Mouse (Mus musculus) hindbrain, postnatal 0 days (tissue): ENCODE data around the gene Ppp1r9a. TPM values are rescaled to one million over a fixed set of nuclear protein-coding genes. Genes with fewer than 3 reads are reported as not detected.

Experiments used
- ATAC-seq: fragments of 200-750 bp; cut with Nextera tagmentation; 2 replicates; pipeline ENCODE4 v1.8.0; 2017; ENCODE audit warnings: mild to moderate bottlenecking, moderate TSS enrichment, moderate library complexity
- DNase-seq: peaks from one replicate; pipeline ENCODE4 v3.0.0-alpha.2; 2015; ENCODE audit warnings: low spot score
- H3K27ac ChIP-seq: fragments of 300-500 bp; sonication (generic); 2 replicates; pipeline ENCODE4 v1.5.1; 2014; ENCODE audit warnings: mild to moderate bottlenecking
- H3K27me3 ChIP-seq: fragments of 300-500 bp; sonication (generic); 2 replicates; pipeline ENCODE4 v1.6.1; 2014; ENCODE audit warnings: low read length, mixed read lengths; ENCODE audit not compliant: insufficient read depth
- H3K36me3 ChIP-seq: fragments of 300-500 bp; sonication (generic); 2 replicates; pipeline ENCODE4 v1.6.1; 2014; ENCODE audit warnings: low read length, mixed read lengths; ENCODE audit not compliant: insufficient read depth
- H3K4me1 ChIP-seq: fragments of 300-500 bp; sonication (generic); 2 replicates; pipeline ENCODE4 v1.6.1; 2014; ENCODE audit warnings: antibody characterized with exemption, low read length, mixed read lengths; ENCODE audit not compliant: insufficient read depth
- H3K4me2 ChIP-seq: fragments of 300-500 bp; sonication (generic); 2 replicates; pipeline ENCODE4 v1.6.1; 2014; ENCODE audit warnings: low read depth, mild to moderate bottlenecking, low read length, moderate library complexity, mixed read lengths
- H3K4me3 ChIP-seq: fragments of 300-500 bp; sonication (generic); 2 replicates; pipeline ENCODE4 v1.5.1; 2014; ENCODE audit warnings: low read length
- H3K9ac ChIP-seq: fragments of 300-500 bp; sonication (generic); replicated peaks from 2 replicates; pipeline ENCODE4 v1.6.1; 2014; ENCODE audit warnings: mild to moderate bottlenecking, low read length, moderate library complexity, mixed read lengths
- H3K9me3 ChIP-seq: fragments of 300-500 bp; sonication (generic); 2 replicates; pipeline ENCODE4 v1.6.1; 2016; ENCODE audit warnings: low read length, mixed read lengths
- CTCF ChIP-seq: IDR thresholded peaks from 2 replicates; pipeline ENCODE4 v1.5.1; 2016; ENCODE audit warnings: antibody characterized with exemption, control low read depth, low read depth
- WGBS: fragments of 180-500 bp; shearing (Covaris S2); extraction: QIAGEN DNeasy Blood & Tissue Kit; methylation state at CpG from one replicate; pipeline ENCODE4 v1.1.7; 2014; 5-methylcytosine and 5-hydroxymethylcytosine counted together
- polyA plus RNA-seq: library from polyadenylated mRNA; unstranded; fragments of >200 nt; fragmentation: Nextera tagmentation; extraction: Ambion mirVana; gene quantifications from 2 replicates; pipeline ENCODE4 v1.2.1, GENCODE M21; 2015
- total RNA-seq: library from RNA; depleted of rRNA; stranded (reverse); fragments of >200 nt; gene quantifications from 2 replicates; pipeline ENCODE4 v1.2.3, GENCODE M21; 2014

Gene Ppp1r9a
- total and polyA plus RNA-seq, 2 experiments from 2014 or later: 39.3 to 44.7 TPM

DNA sequence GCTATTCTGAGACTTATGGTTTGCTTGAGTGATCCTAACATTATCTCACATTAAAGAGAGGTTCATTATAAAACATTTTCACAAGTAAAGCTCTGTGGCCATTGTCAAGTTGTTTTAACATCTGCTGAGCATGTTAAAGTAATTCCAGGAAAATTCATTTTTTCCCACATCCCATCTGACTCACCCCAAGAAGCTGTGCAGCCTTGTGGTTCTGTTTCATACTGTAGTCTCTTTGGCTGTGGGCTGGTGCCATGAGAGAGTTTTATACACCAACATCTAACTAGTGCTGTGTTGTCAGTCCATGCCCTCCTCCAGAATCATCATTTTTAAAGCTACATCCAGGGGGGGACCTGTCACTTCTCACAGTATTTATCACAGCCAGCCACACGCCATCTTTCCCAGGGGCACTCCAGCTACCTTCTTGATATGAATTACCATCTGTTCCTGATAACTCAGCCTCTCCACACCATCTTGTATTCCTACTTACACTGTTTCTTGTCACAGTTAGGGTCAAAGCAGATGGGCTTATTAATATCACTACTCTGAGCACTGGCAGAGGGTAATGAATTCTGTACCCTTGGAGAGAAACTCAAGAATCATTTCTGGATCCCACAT, 252.7 kb downstream of the Ppp1r9a start:
- no peak overlapping the region for H3K4me3 ChIP-seq
- no peak overlapping the region for H3K4me2 ChIP-seq
- H3K9me3 ChIP-seq: no peaks in the 10 kb centered on the region
- no peak for TF ChIP-seq CTCF
- H3K27me3 ChIP-seq: no peaks in the 10 kb centered on the region
- no peak overlapping the region for H3K27ac ChIP-seq
- peaks cover 10% of the 10 kb centered on the region for H3K36me3 ChIP-seq
- H3K9ac ChIP-seq: no peak overlapping the region
- no peak for DNase-seq
- no peaks in the 10 kb centered on the region for H3K4me1 ChIP-seq
- 60% methylated on average over 1 of the region's 1 CpGs for WGBS
- ATAC-seq: no peak

DNA sequence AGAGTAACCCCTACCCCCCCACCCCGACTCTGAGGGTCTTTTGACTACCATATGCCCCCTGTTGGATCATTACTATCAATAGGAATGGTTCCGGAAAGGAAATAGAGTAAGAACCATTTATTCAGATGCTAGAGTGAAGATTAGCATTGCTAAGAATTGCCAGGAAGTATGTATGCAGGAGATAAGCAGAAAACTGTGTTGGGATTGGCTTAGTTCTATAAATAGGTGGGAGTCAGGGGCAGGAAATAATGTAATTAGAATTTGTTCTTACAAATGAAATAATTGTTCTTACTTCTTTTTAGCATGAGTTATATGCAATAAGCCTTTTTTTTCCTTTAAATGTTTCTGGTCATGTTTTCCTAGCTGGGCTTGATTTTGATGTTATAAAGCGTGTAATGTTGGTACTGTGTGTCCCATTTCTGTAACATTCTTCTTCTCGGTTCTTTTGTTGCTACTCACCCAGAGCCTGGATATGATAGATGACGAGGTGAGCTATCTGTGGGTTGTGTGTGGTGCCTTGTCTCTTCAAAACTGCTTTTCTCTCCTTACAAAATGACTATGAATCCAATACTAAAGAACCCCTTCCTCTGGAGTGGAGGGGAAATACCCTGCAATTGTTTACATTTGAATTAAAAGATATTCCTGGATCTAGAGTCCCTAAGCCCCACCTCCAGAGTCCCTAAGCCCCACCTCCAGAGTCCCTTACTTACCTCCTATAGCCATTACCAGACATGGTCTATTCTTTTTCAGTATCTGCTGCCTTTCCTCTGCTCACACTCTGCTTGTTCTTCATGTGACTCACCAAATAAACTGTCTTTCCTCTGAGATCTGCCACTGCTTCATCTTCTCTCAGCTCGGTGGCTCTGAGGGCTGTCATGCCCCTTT, 254.1 kb downstream of the Ppp1r9a start:
- no peaks in the 10 kb centered on the region for H3K9me3 ChIP-seq
- no peak for ATAC-seq
- no peaks in the 10 kb centered on the region for H3K4me1 ChIP-seq
- peaks cover 10% of the 10 kb centered on the region for H3K36me3 ChIP-seq
- no peak overlapping the region for H3K4me2 ChIP-seq
- WGBS: 77% methylated on average over 6 of the region's 6 CpGs
- H3K27ac ChIP-seq: no peak overlapping the region
- H3K9ac ChIP-seq: no peak overlapping the region
- DNase-seq: no peak
- H3K27me3 ChIP-seq: no peaks in the 10 kb centered on the region
- no peak for TF ChIP-seq CTCF
- no peak overlapping the region for H3K4me3 ChIP-seq

DNA sequence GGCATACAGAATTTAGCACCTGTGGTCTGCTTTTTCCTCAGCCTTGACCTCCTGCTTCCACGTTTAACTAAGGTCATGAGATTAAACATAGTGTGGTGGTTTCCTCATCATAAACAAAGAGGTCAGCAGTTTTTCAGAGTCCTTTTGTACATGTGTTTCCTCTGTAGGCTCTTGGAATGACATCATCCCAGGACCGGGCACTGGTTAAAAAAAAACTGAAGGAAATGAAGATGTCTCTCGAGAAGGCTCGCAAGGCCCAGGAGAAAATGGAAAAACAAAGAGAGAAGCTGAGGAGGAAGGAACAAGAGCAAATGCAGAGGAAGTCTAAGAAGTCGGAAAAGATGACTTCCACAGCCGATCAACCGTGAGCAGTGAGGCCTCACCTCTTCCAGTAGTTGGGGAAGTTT, 256.7 kb downstream of the Ppp1r9a start:
- 86% methylated on average over 7 of the region's 7 CpGs for WGBS
- Histone ChIP-seq H3K4me1 (no peaks in the 10 kb centered on the region), H3K27me3 (no peaks in the 10 kb centered on the region), H3K4me3 (no peak overlapping the region), H3K36me3 (peaks cover 10% of the 10 kb centered on the region), H3K27ac (no peak overlapping the region), H3K9ac (no peak overlapping the region), H3K9me3 (no peaks in the 10 kb centered on the region), H3K4me2 (no peak overlapping the region)
- TF ChIP-seq CTCF: no peak
- no peak for DNase-seq
- ATAC-seq: no peak

DNA sequence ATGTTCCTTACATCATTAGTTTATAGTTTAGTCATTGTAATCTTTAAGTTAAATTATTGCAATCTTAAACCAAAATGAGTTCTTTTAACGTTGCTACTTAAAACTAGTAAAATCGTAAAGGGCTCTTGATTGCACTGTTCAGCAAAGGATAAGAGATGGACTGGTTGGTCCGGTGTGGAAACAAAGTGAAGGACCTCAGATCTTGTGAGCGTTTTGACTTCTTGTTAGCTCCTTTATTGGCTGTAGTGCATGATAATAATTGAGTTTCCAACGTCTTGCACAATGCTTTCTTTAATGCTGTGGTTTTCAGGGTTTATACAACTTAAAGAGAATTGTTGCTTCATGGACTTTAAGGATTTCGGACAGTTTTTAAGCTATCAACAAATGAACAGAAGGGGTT, 259.3 kb downstream of the Ppp1r9a start:
- Histone ChIP-seq H3K36me3 (peaks cover 10% of the 10 kb centered on the region), H3K9me3 (no peaks in the 10 kb centered on the region), H3K27me3 (no peaks in the 10 kb centered on the region), H3K4me2 (no peak overlapping the region), H3K4me1 (no peaks in the 10 kb centered on the region), H3K4me3 (no peak overlapping the region), H3K27ac (no peak overlapping the region), H3K9ac (no peak overlapping the region)
- no peak for TF ChIP-seq CTCF
- DNase-seq (no peak), ATAC-seq (no peak)
- 89% methylated on average over 6 of the region's 6 CpGs for whole genome bisulfite sequencing

DNA sequence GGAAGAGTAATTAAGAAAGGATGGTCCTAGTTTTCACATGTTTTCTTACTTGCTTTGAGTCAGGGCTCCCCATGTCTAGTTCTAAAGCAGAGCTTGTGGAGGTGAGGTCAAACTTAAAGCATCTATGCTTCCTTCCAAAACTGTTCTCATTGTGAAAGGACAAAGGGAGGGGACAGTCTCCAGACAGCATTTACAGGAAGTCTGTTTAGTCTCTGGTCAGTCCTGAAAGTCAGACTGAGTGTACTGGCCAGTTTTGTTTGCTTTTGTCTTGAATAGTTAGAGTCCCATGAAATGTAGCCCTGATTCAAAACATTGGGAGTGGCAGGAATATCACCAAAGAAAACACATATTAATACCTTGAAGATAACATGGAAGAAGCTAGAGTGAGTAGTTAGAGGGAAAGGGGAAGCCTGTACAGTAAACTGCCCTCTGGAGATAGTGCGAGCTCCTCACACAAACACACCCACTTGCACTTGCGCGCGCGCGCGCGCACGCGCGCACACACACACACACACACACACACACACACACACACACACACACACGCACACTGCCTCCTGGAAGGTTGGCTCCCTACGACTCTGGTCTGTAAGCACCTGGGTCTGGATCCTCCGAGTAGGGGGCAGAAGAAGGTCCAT, 260.9 kb downstream of the Ppp1r9a start:
- H3K4me3 ChIP-seq: no peak overlapping the region

DNA sequence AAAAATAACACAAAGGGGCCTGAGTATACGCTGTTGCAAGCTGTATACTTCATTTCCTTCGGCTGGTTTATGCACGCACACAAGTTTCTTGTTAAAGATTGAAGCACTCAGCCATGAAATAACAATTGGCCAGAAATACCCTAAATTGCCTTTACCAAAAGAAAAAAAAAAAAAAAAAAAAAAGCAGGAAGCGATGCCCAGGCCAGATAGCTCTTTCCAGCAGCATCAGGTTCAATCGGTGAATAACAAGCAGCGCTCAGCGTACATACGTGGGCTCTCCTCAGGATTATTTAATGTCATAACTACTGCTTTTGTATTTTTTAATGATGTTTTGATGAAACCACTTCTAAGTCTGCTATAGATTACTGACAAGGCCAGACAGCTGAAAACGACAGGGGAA, 262.1 kb downstream of the Ppp1r9a start:
- Histone ChIP-seq H3K4me3 (no peak overlapping the region), H3K36me3 (peaks cover 3% of the 10 kb centered on the region; the same call in 1 of the 2 replicates), H3K4me2 (no peak overlapping the region), H3K9ac (no peak overlapping the region), H3K27me3 (no peaks in the 10 kb centered on the region), H3K27ac (no peak overlapping the region), H3K9me3 (no peaks in the 10 kb centered on the region), H3K4me1 (no peaks in the 10 kb centered on the region)
- DNase-seq (no peak), ATAC-seq (no peak)
- no peak for TF ChIP-seq CTCF
- WGBS: 74% methylated on average over 9 of the region's 9 CpGs

More for the DNA sequence above, 260.9 kb downstream of the Ppp1r9a start:
- 99% methylated on average over 14 of the region's 14 CpGs for WGBS
- no peak overlapping the region for H3K9ac ChIP-seq
- H3K27me3 ChIP-seq: no peaks in the 10 kb centered on the region
- TF ChIP-seq CTCF: no peak
- H3K9me3 ChIP-seq: no peaks in the 10 kb centered on the region
- peaks cover 10% of the 10 kb centered on the region for H3K36me3 ChIP-seq
- ATAC-seq (no peak), DNase-seq (no peak)
- H3K4me2 ChIP-seq: no peak overlapping the region
- no peaks in the 10 kb centered on the region for H3K4me1 ChIP-seq
- no peak overlapping the region for H3K27ac ChIP-seq
